Mouse (Mus musculus) liver, embryonic 12.5 days (tissue): ENCODE data around the gene Zfp663. TPM values are rescaled to one million over a fixed set of nuclear protein-coding genes. Genes with fewer than 3 reads are reported as not detected.

Experiments
- ATAC-seq: fragments of 200-750 bp; cut with Nextera tagmentation; 2 replicates; pipeline ENCODE4 v1.8.0; 2017; ENCODE audit warnings: moderate number of reproducible peaks, mild to moderate bottlenecking, moderate library complexity
- H3K27ac ChIP-seq: fragments of 300-500 bp; sonication (generic); 2 replicates; pipeline ENCODE4 v1.5.1; 2016; ENCODE audit warnings: mild to moderate bottlenecking
- H3K27me3 ChIP-seq: fragments of 300-500 bp; sonication (generic); replicated peaks from 2 replicates; pipeline ENCODE4 v1.6.1; 2016; ENCODE audit warnings: mild to moderate bottlenecking, moderate library complexity
- H3K36me3 ChIP-seq: fragments of 300-500 bp; sonication (generic); 2 replicates; pipeline ENCODE4 v1.6.1; 2016; ENCODE audit warnings: mild to moderate bottlenecking, moderate library complexity
- H3K4me1 ChIP-seq: fragments of 300-500 bp; sonication (generic); 2 replicates; pipeline ENCODE4 v1.6.1; 2016
- H3K4me2 ChIP-seq: fragments of 300-500 bp; sonication (generic); 2 replicates; pipeline ENCODE4 v1.6.1; 2016; ENCODE audit warnings: mild to moderate bottlenecking, moderate library complexity
- H3K4me3 ChIP-seq: fragments of 300-500 bp; sonication (generic); 2 replicates; pipeline ENCODE4 v1.5.1; 2016; ENCODE audit warnings: mild to moderate bottlenecking, moderate library complexity
- H3K9ac ChIP-seq: fragments of 300-500 bp; sonication (generic); 2 replicates; pipeline ENCODE4 v1.6.1; 2016; ENCODE audit warnings: mild to moderate bottlenecking, moderate library complexity
- H3K9me3 ChIP-seq: fragments of 300-500 bp; sonication (generic); replicated peaks from 2 replicates; pipeline ENCODE4 v1.6.1; 2016; ENCODE audit warnings: mild to moderate bottlenecking, moderate library complexity
- WGBS: fragments of 180-500 bp; shearing (Covaris S2); methylation state at CpG from one replicate; pipeline ENCODE4 v1.1.7; 2016; ENCODE audit not compliant: insufficient replicate concordance; 5-methylcytosine and 5-hydroxymethylcytosine counted together
- polyA plus RNA-seq: library from polyadenylated mRNA; unstranded; fragments of >200 nt; fragmentation: Nextera tagmentation; extraction: Ambion mirVana; gene quantifications from 2 replicates; pipeline ENCODE4 v1.2.1, GENCODE M21; 2016

Zfp663 gene
- polyA plus RNA-seq, 1 experiment from 2014 or later: 0.14 TPM

GRCm38 (mm10) chr2:165317621-165318263 is 50.8 kb downstream of the Zfp663 start:
- no peak overlapping the region for H3K4me3 ChIP-seq
- peaks cover 75% of the 10 kb centered on the region for H3K4me1 ChIP-seq
- H3K4me2 ChIP-seq: peak overlapping the region; percentile 15; the same call in 1 of the 2 replicates
- WGBS: 29% methylated on average over 16 of the region's 16 CpGs
- H3K27me3 ChIP-seq: no peaks in the 10 kb centered on the region
- peaks cover 37% of the 10 kb centered on the region for H3K36me3 ChIP-seq
- ATAC-seq: peak; percentile 33; the same call in 1 of the 2 replicates
- no peak overlapping the region for H3K9ac ChIP-seq
- no peaks in the 10 kb centered on the region for H3K9me3 ChIP-seq
- H3K27ac ChIP-seq: peak overlapping the region; percentile 55

GRCm38 (mm10) chr2:165316837-165317473 is 51.6 kb downstream of the Zfp663 start:
- peak; percentile 16; the same call in 1 of the 2 replicates for ATAC-seq
- H3K4me2 ChIP-seq: peak overlapping the region; percentile 15; the same call in 1 of the 2 replicates
- no peak overlapping the region for H3K4me3 ChIP-seq
- peaks cover 43% of the 10 kb centered on the region for H3K36me3 ChIP-seq
- H3K27ac ChIP-seq: peak overlapping the region; percentile 55
- no peak overlapping the region for H3K9ac ChIP-seq
- WGBS: 48% methylated on average over 9 of the region's 9 CpGs
- H3K27me3 ChIP-seq: no peaks in the 10 kb centered on the region
- H3K9me3 ChIP-seq: no peaks in the 10 kb centered on the region
- peaks cover 67% of the 10 kb centered on the region for H3K4me1 ChIP-seq

GRCm38 (mm10) chr2:165316204-165316603 is 52.3 kb downstream of the Zfp663 start:
- Histone ChIP-seq H3K9me3 (no peaks in the 10 kb centered on the region), H3K36me3 (peaks cover 49% of the 10 kb centered on the region), H3K27ac (no peak overlapping the region), H3K27me3 (no peaks in the 10 kb centered on the region), H3K4me2 (no peak overlapping the region), H3K4me3 (no peak overlapping the region), H3K9ac (no peak overlapping the region), H3K4me1 (peaks cover 59% of the 10 kb centered on the region)
- 71% methylated on average over 10 of the region's 10 CpGs for WGBS
- no peak for ATAC-seq

- Histone ChIP-seq H3K4me3 (no peak overlapping the region), H3K4me2 (no peak overlapping the region), H3K9ac (no peak overlapping the region), H3K27me3 (no peaks in the 10 kb centered on the region), H3K4me1 (peaks cover 39% of the 10 kb centered on the region), H3K36me3 (peaks cover 69% of the 10 kb centered on the region), H3K27ac (no peak overlapping the region), H3K9me3 (no peaks in the 10 kb centered on the region)
- WGBS: 80% methylated on average over 8 of the region's 8 CpGs
- no peak for ATAC-seq
These were observed 54.3 kb downstream of the Zfp663 start for GRCm38 (mm10) chr2:165314197-165314596.

GRCm38 (mm10) chr2:165312381-165312780 is 56.1 kb downstream of the Zfp663 start:
- ATAC-seq: no peak
- WGBS: 76% methylated on average over 7 of the region's 7 CpGs
- Histone ChIP-seq H3K9me3 (no peaks in the 10 kb centered on the region), H3K4me2 (no peak overlapping the region), H3K27ac (no peak overlapping the region), H3K4me3 (no peak overlapping the region), H3K36me3 (peaks cover 79% of the 10 kb centered on the region), H3K27me3 (no peaks in the 10 kb centered on the region), H3K4me1 (peaks cover 21% of the 10 kb centered on the region), H3K9ac (no peak overlapping the region)

GRCm38 (mm10) chr2:165311577-165311976 is 57.0 kb downstream of the Zfp663 start:
- WGBS: 84% methylated on average over 12 of the region's 12 CpGs
- ATAC-seq: no peak
- Histone ChIP-seq H3K9me3 (no peaks in the 10 kb centered on the region), H3K27ac (no peak overlapping the region), H3K4me2 (no peak overlapping the region), H3K4me3 (no peak overlapping the region), H3K9ac (no peak overlapping the region), H3K4me1 (peaks cover 13% of the 10 kb centered on the region), H3K36me3 (peaks cover 84% of the 10 kb centered on the region), H3K27me3 (no peaks in the 10 kb centered on the region)

GRCm38 (mm10) chr2:165310818-165311425 is 57.6 kb downstream of the Zfp663 start:
- peaks cover 79% of the 10 kb centered on the region for H3K36me3 ChIP-seq
- H3K9me3 ChIP-seq: no peaks in the 10 kb centered on the region
- no peak overlapping the region for H3K9ac ChIP-seq
- no peaks in the 10 kb centered on the region for H3K27me3 ChIP-seq
- H3K4me1 ChIP-seq: peaks cover 7% of the 10 kb centered on the region
- no peak for ATAC-seq
- H3K27ac ChIP-seq: no peak overlapping the region
- no peak overlapping the region for H3K4me3 ChIP-seq
- H3K4me2 ChIP-seq: no peak overlapping the region
- WGBS: 78% methylated on average over 13 of the region's 13 CpGs

- no peak overlapping the region for H3K4me3 ChIP-seq
- no peaks in the 10 kb centered on the region for H3K9me3 ChIP-seq
- H3K4me2 ChIP-seq: no peak overlapping the region
- H3K9ac ChIP-seq: no peak overlapping the region
- H3K27ac ChIP-seq: no peak overlapping the region
- no peak for ATAC-seq
- H3K36me3 ChIP-seq: peaks cover 68% of the 10 kb centered on the region
- no peaks in the 10 kb centered on the region for H3K27me3 ChIP-seq
- no peaks in the 10 kb centered on the region for H3K4me1 ChIP-seq
- WGBS: 81% methylated on average over 6 of the region's 6 CpGs
These were observed 60.7 kb downstream of the Zfp663 start for GRCm38 (mm10) chr2:165307801-165308200.

- H3K4me3 ChIP-seq: no peak overlapping the region
- no peak overlapping the region; the same call in 1 of the 2 replicates for H3K27ac ChIP-seq
- no peaks in the 10 kb centered on the region for H3K27me3 ChIP-seq
- 76% methylated on average over 8 of the region's 8 CpGs for WGBS
- H3K9ac ChIP-seq: no peak overlapping the region
- H3K4me2 ChIP-seq: no peak overlapping the region
- ATAC-seq: no peak
- H3K4me1 ChIP-seq: no peaks in the 10 kb centered on the region
- H3K9me3 ChIP-seq: no peaks in the 10 kb centered on the region
- H3K36me3 ChIP-seq: peaks cover 67% of the 10 kb centered on the region
These were observed 63.1 kb downstream of the Zfp663 start for GRCm38 (mm10) chr2:165305438-165305837.

- H3K4me2 ChIP-seq: no peak overlapping the region
- no peaks in the 10 kb centered on the region for H3K9me3 ChIP-seq
- H3K36me3 ChIP-seq: peaks cover 60% of the 10 kb centered on the region
- WGBS: 76% methylated on average over 19 of the region's 19 CpGs
- no peaks in the 10 kb centered on the region for H3K4me1 ChIP-seq
- no peak overlapping the region for H3K9ac ChIP-seq
- 0 out of 2 replicates have a peak, but pooled peaks have one; percentile 8 for ATAC-seq
- no peak overlapping the region for H3K27ac ChIP-seq
- H3K4me3 ChIP-seq: no peak overlapping the region
- no peaks in the 10 kb centered on the region for H3K27me3 ChIP-seq
These were observed 63.7 kb downstream of the Zfp663 start for GRCm38 (mm10) chr2:165304819-165305218.

GRCm38 (mm10) chr2:165303354-165304012 is 65.0 kb downstream of the Zfp663 start:
- Histone ChIP-seq H3K9ac (no peak overlapping the region), H3K4me2 (no peak overlapping the region), H3K9me3 (no peaks in the 10 kb centered on the region), H3K4me3 (no peak overlapping the region), H3K4me1 (no peaks in the 10 kb centered on the region), H3K27ac (no peak overlapping the region), H3K27me3 (no peaks in the 10 kb centered on the region), H3K36me3 (peaks cover 58% of the 10 kb centered on the region)
- WGBS: 79% methylated on average over 6 of the region's 6 CpGs
- no peak for ATAC-seq

GRCm38 (mm10) chr2:165301409-165301808 is 67.1 kb downstream of the Zfp663 start:
- no peaks in the 10 kb centered on the region for H3K9me3 ChIP-seq
- H3K4me1 ChIP-seq: no peaks in the 10 kb centered on the region
- H3K27ac ChIP-seq: no peak overlapping the region
- no peak for ATAC-seq
- H3K27me3 ChIP-seq: no peaks in the 10 kb centered on the region
- H3K9ac ChIP-seq: no peak overlapping the region
- peaks cover 69% of the 10 kb centered on the region for H3K36me3 ChIP-seq
- H3K4me2 ChIP-seq: no peak overlapping the region
- WGBS: 80% methylated on average over 3 of the region's 3 CpGs
- no peak overlapping the region for H3K4me3 ChIP-seq
